9 mouse cellular contexts compared by ENCODE assay signal in genomic region chr8:105835318-105835717, GRCm38 (mm10). TPM values are rescaled to one million over a fixed set of nuclear protein-coding genes. Genes with fewer than 3 reads are reported as not detected.
A peak's percentile ranks its signal among the peaks of the same experiment; 100 is the strongest.
DNase-seq lines count a peak whose midpoint lies in the region; ATAC-seq and TF ChIP-seq lines count a peak whose summit lies in the region.
"Had no signal": no experiment of that assay in that cellular context is flagged by ENCODE, and none has a peak within 500 bp of the region (broad histone marks: within the 10 kb centered on the region; RNA-seq: fewer than 3 reads in every experiment).

No protein-coding gene starts in this region.

- no peaks in the 10 kb centered on the region for H3K9me3 ChIP-seq in midbrain, embryonic 10.5 days (replicated peaks)
- H3K9me3 ChIP-seq in midbrain, embryonic 15.5 days, result no peaks in the 10 kb centered on the region
- H3K9me3 ChIP-seq in intestine, postnatal 0 days (ENCODE audit: control insufficient read depth), result no peaks in the 10 kb centered on the region
- H3K9me3 ChIP-seq in liver, embryonic 13.5 days (replicated peaks), result no peaks in the 10 kb centered on the region
- H3K9me3 ChIP-seq: neural tube, embryonic 13.5 days had no signal

- 32% methylated on average over 11 of the region's 11 CpGs for WGBS in midbrain, embryonic 10.5 days
- WGBS in midbrain, embryonic 15.5 days, result 33% methylated on average over 11 of the region's 11 CpGs
- WGBS in intestine, postnatal 0 days, result 31% methylated on average over 11 of the region's 11 CpGs
- 22% methylated on average over 11 of the region's 11 CpGs for WGBS in liver, embryonic 13.5 days (ENCODE audit: insufficient replicate concordance)

- peaks cover 10% of the 10 kb centered on the region; the same call in 1 of the 2 replicates for H3K4me1 ChIP-seq in midbrain, embryonic 10.5 days
- no peaks in the 10 kb centered on the region for H3K4me1 ChIP-seq in midbrain, embryonic 15.5 days
- no peaks in the 10 kb centered on the region for H3K4me1 ChIP-seq in intestine, postnatal 0 days (replicated peaks; ENCODE audit: control insufficient read depth, insufficient read depth, low read length)
- H3K4me1 ChIP-seq in liver, embryonic 13.5 days (replicated peaks), result peaks cover 60% of the 10 kb centered on the region
- H3K4me1 ChIP-seq: neural tube, embryonic 13.5 days had no signal

- no peak overlapping the region for H3K4me3 ChIP-seq in midbrain, embryonic 10.5 days
- H3K4me3 ChIP-seq in midbrain, embryonic 15.5 days, result no peak overlapping the region
- H3K4me3 ChIP-seq in intestine, postnatal 0 days (ENCODE audit: low read depth, low read length), result no peak overlapping the region
- H3K4me3 ChIP-seq in liver, embryonic 13.5 days (replicated peaks), result no peak overlapping the region
- H3K4me3 ChIP-seq: neural tube, embryonic 13.5 days had no signal

- no peaks in the 10 kb centered on the region for H3K27me3 ChIP-seq in midbrain, embryonic 10.5 days (ENCODE audit: low read depth, poor library complexity, severe bottlenecking)
- no peaks in the 10 kb centered on the region for H3K27me3 ChIP-seq in midbrain, embryonic 15.5 days (replicated peaks)
- H3K27me3 ChIP-seq in intestine, postnatal 0 days (replicated peaks; ENCODE audit: control insufficient read depth, insufficient read depth, low read length), result no peaks in the 10 kb centered on the region
- H3K27me3 ChIP-seq in liver, embryonic 13.5 days, result no peaks in the 10 kb centered on the region; the same call in 1 of the 2 replicates

- no peak for ATAC-seq in midbrain, embryonic 15.5 days (replicated peaks)
- peak; percentile 82 for ATAC-seq in frontal cortex, adult (ENCODE audit: low TSS enrichment)
- ATAC-seq in intestine, postnatal 0 days, result peak; percentile 39; the same call in 1 of the 2 replicates
- peak; percentile 63 for ATAC-seq in liver, embryonic 13.5 days (ENCODE audit: low read depth)

- peak; percentile 75 for TF ChIP-seq CTCF in intestine, postnatal 0 days (IDR thresholded peaks at IDR 0.05; ENCODE audit: low read depth)

- no peak overlapping the region for H3K9ac ChIP-seq in midbrain, embryonic 15.5 days
- no peak overlapping the region for H3K9ac ChIP-seq in intestine, postnatal 0 days (ENCODE audit: low read depth, low read length)
- peak overlapping the region; percentile 39; the same call in 1 of the 2 replicates for H3K9ac ChIP-seq in liver, embryonic 13.5 days
- H3K9ac ChIP-seq: neural tube, embryonic 13.5 days had no signal

- DNase-seq in midbrain, embryonic 10.5 days (ENCODE audit: low spot score), result peak; percentile 39
- DNase-seq in adrenal gland, adult 18-20 months (ENCODE audit: low spot score in 2 of 2), result peak; percentile 75 to 78
- peak; percentile 80 for DNase-seq in liver, embryonic 13.5 days
- DNase-seq in retina, postnatal 1 day, result peak; percentile 82
- DNase-seq in urinary bladder, postnatal 10 days (ENCODE audit: low spot score), result peak; percentile 42

- no peaks in the 10 kb centered on the region for H3K36me3 ChIP-seq in midbrain, embryonic 10.5 days
- H3K36me3 ChIP-seq in midbrain, embryonic 15.5 days (replicated peaks), result no peaks in the 10 kb centered on the region
- no peaks in the 10 kb centered on the region for H3K36me3 ChIP-seq in intestine, postnatal 0 days (ENCODE audit: control insufficient read depth, insufficient read depth)
- H3K36me3 ChIP-seq in liver, embryonic 13.5 days, result no peaks in the 10 kb centered on the region
- H3K36me3 ChIP-seq: neural tube, embryonic 13.5 days had no signal

- no peak overlapping the region for H3K4me2 ChIP-seq in midbrain, embryonic 15.5 days
- H3K4me2 ChIP-seq in intestine, postnatal 0 days (replicated peaks; ENCODE audit: low read depth), result no peak overlapping the region
- H3K4me2 ChIP-seq in liver, embryonic 13.5 days, result peak overlapping the region; percentile 19; the same call in 1 of the 2 replicates
- H3K4me2 ChIP-seq: neural tube, embryonic 13.5 days had no signal

- H3K27ac ChIP-seq in midbrain, embryonic 10.5 days (replicated peaks), result no peak overlapping the region
- H3K27ac ChIP-seq in midbrain, embryonic 15.5 days, result no peak overlapping the region
- H3K27ac ChIP-seq in intestine, postnatal 0 days (ENCODE audit: low read depth, low read length), result no peak overlapping the region
- H3K27ac ChIP-seq in liver, embryonic 13.5 days, result peak overlapping the region; percentile 57
- H3K27ac ChIP-seq: neural tube, embryonic 13.5 days had no signal

RNA-seq across cellular contexts. Expression of gene Tsnaxip1, which starts 7.8 kb away (rescaled TPM):
- 0.22 and 0.23 TPM in 2 replicates for polyA plus RNA-seq in midbrain, embryonic 10.5 days (2016; fragmentation: Nextera tagmentation; extraction: Ambion mirVana)
- polyA plus RNA-seq in midbrain, embryonic 15.5 days (2015; fragmentation: Nextera tagmentation; extraction: Ambion mirVana), result 0.64 and 1.0 TPM in 2 replicates
- total RNA-seq in adrenal gland, adult 18-20 months (2021), result not detected
- not detected in 2 replicates for polyA plus RNA-seq in intestine, postnatal 0 days (2015; fragmentation: Nextera tagmentation; extraction: Ambion mirVana)
- polyA plus RNA-seq in liver, embryonic 13.5 days (2015; fragmentation: Nextera tagmentation; extraction: Ambion mirVana), result 0.06 and 0.08 TPM in 2 replicates

RNA-seq across cellular contexts. Expression of gene Ranbp10, which starts 8.2 kb away (rescaled TPM):
- polyA plus RNA-seq in midbrain, embryonic 10.5 days (2016; fragmentation: Nextera tagmentation; extraction: Ambion mirVana), result 9.6 and 11.4 TPM in 2 replicates
- 11.8 and 13.6 TPM in 2 replicates for polyA plus RNA-seq in midbrain, embryonic 15.5 days (2015; fragmentation: Nextera tagmentation; extraction: Ambion mirVana)
- total RNA-seq in adrenal gland, adult 18-20 months (2021), result 10 to 100 TPM; 20.1 to 24.7 TPM
- polyA plus RNA-seq in intestine, postnatal 0 days (2015; fragmentation: Nextera tagmentation; extraction: Ambion mirVana), result 4.1 and 4.6 TPM in 2 replicates
- 36.1 and 36.2 TPM in 2 replicates for polyA plus RNA-seq in liver, embryonic 13.5 days (2015; fragmentation: Nextera tagmentation; extraction: Ambion mirVana)

RNA-seq across cellular contexts. Expression of gene Cenpt, which starts 17.8 kb away (rescaled TPM):
- 55.7 and 62.6 TPM in 2 replicates for polyA plus RNA-seq in midbrain, embryonic 10.5 days (2016; fragmentation: Nextera tagmentation; extraction: Ambion mirVana)
- 55.2 and 58.7 TPM in 2 replicates for polyA plus RNA-seq in midbrain, embryonic 15.5 days (2015; fragmentation: Nextera tagmentation; extraction: Ambion mirVana)
- total RNA-seq in adrenal gland, adult 18-20 months (2021), result 1 to 10 TPM; 5.9 to 6.5 TPM
- 8.5 and 9.3 TPM in 2 replicates for polyA plus RNA-seq in intestine, postnatal 0 days (2015; fragmentation: Nextera tagmentation; extraction: Ambion mirVana)
- 21.5 and 22.3 TPM in 2 replicates for polyA plus RNA-seq in liver, embryonic 13.5 days (2015; fragmentation: Nextera tagmentation; extraction: Ambion mirVana)

RNA-seq across cellular contexts. Expression of gene Thap11, which starts 19.6 kb away (rescaled TPM):
- polyA plus RNA-seq in midbrain, embryonic 10.5 days (2016; fragmentation: Nextera tagmentation; extraction: Ambion mirVana), result 82.2 and 88.1 TPM in 2 replicates
- polyA plus RNA-seq in midbrain, embryonic 15.5 days (2015; fragmentation: Nextera tagmentation; extraction: Ambion mirVana), result 56.2 and 58.6 TPM in 2 replicates
- total RNA-seq in adrenal gland, adult 18-20 months (2021), result 10 to 100 TPM; 35.7 to 38.6 TPM
- 28.3 and 29.2 TPM in 2 replicates for polyA plus RNA-seq in intestine, postnatal 0 days (2015; fragmentation: Nextera tagmentation; extraction: Ambion mirVana)
- 38.2 and 40.7 TPM in 2 replicates for polyA plus RNA-seq in liver, embryonic 13.5 days (2015; fragmentation: Nextera tagmentation; extraction: Ambion mirVana)

RNA-seq across cellular contexts. Expression of gene Nutf2, which starts 25.1 kb away (rescaled TPM):
- polyA plus RNA-seq in midbrain, embryonic 10.5 days (2016; fragmentation: Nextera tagmentation; extraction: Ambion mirVana), result 375 and 418 TPM in 2 replicates
- polyA plus RNA-seq in midbrain, embryonic 15.5 days (2015; fragmentation: Nextera tagmentation; extraction: Ambion mirVana), result 148 and 152 TPM in 2 replicates
- 10 to 100 TPM; 43.9 to 46.2 TPM for total RNA-seq in adrenal gland, adult 18-20 months (2021)
- 87.7 and 97.3 TPM in 2 replicates for polyA plus RNA-seq in intestine, postnatal 0 days (2015; fragmentation: Nextera tagmentation; extraction: Ambion mirVana)
- polyA plus RNA-seq in liver, embryonic 13.5 days (2015; fragmentation: Nextera tagmentation; extraction: Ambion mirVana), result 152 and 192 TPM in 2 replicates
